Mouse (Mus musculus) left cerebral cortex, postnatal 4 days (tissue): Measurements from ENCODE around the gene Sh2b1. TPM values are rescaled to one million over a fixed set of nuclear protein-coding genes. Genes with fewer than 3 reads are reported as not detected.

Experiments
- DNase-seq: peaks from one replicate; pipeline ENCODE4 v3.0.0-alpha.2; 2022
- intact Hi-C: fragments of 180-260 bp; cut with DNase I; formaldehyde crosslinking; loops from one replicate; pipeline ENCODE4 v1.15.1; 2025
- total RNA-seq, 2 experiments: library from RNA; stranded (reverse); gene quantifications; 2 replicates each; pipeline ENCODE4 v1.2.3; 2021

The Sh2b1 gene
- total RNA-seq, 2 experiments from 2014 or later: 72.5 to 77.7 TPM

DNA sequence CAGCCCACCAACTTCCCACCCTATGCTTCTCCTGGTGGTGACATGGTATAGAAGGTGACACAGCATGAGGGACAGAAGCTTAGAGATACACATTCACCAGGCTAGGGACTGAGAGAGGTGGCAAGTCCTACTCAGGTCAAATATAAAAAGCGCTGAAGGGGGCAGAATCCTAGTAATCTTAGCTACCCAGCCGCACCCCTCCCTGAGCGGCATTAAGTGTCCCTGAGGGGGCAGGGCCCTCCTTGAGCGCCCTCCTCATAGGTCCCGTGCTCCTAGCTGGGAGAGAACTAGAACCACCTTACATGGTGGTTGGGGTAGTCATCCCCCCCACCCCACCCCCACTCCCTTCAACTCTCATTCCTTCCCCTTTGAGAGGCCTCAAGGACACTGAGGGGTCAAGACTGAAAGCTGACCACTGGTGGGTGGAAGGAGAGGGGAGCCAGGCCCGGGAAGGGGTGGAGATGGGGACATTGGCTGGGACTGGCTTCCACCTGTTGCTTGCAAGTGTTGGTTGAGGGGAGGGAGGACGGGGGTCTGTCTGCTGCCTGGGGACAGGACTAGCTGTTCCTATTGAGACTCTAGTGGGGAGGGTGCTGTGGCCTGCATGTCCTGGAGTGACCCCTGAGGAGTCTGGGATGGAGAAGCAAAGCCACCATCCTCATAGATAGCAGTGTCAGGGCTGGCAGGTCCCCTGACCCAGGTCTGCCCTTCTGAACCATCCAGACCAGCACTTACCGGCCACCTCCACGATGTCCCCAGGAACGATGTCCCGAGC lies 16.2 kb downstream of the Sh2b1 start:
- intact Hi-C loops: no loop called here

GRCm38 (mm10) chr7:126458225-126458624 lies 17.0 kb downstream of the Sh2b1 start:
- intact Hi-C loops: no loop called here

More for the DNA sequence above, 16.2 kb downstream of the Sh2b1 start:
- DNase-seq: no peak

DNA sequence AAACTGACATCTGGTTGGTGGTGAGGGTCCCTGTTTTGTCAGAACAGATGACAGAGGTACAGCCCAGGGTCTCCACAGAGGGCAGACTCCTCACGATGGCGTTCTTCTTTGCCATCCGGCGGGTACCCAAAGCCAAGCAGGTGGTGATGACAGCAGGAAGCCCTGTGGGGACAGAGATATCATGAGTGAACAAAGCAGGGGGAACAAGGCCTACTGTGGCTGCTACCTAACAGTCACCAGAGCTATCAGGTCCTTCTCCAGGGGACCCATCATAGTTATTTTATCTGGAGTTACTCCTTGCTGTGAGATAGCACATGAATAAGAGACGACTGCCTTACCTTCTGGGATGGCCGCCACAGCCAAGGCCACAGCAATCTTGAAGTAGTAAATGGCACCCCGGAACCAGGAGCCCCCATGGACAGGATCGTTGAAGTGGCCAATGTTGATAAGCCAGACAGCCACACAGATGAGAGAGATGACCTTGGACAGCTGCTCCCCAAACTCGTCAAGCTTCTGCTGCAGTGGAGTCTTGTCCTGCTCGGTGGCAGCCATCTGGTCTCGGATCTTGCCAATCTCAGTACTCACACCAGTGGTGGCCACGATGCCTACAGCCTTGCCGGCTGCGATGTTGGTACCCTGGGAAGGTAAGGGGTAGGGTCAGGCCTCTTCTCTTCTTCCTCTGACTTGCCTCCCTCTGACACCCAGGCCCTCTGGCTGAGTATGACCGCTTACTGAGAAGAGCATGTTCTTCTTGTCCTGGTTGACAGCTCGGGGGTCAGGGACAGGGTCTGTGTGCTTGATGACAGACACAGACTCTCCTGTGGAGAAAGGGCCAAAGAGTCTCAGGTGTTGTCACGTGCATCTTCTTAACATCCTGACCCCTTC lies 18.6 kb downstream of the Sh2b1 start:
- no peak for DNase-seq
- intact Hi-C loops: no loop called here

More at GRCm38 (mm10) chr7:126458225-126458624, 17.0 kb downstream of the Sh2b1 start:
- DNase-seq: no peak

GRCm38 (mm10) chr7:126455242-126455641 lies 20.0 kb downstream of the Sh2b1 start:
- no peak for DNase-seq
- intact Hi-C loops: no loop called here

DNA sequence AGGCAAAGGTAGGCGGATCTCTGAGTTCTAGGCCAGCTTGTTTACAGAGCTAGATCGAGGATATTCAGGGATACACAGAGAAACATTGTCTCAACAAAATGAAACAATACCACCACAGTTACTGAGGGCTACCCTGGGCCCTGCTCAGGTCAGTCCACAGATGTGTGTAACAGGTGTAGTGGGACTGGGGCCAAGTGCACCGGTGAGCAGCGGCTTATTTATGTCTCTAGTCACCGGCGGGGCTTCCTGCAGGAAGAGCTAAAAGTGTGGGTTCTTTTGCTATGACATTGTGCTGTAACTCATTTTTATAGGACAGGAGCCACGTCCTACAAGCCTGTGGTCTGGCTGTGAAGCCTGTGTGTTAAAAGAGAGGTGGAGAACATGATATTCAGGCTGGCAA lies 21.4 kb downstream of the Sh2b1 start:
- DNase-seq: no peak
- intact Hi-C loops: no loop called here

- no peak for DNase-seq
- intact Hi-C loops: no loop called here
Observed at GRCm38 (mm10) chr7:126452244-126452643, 23.0 kb downstream of the Sh2b1 start.

- DNase-seq: no peak
- intact Hi-C loops: no loop called here
Observed at GRCm38 (mm10) chr7:126450641-126451040, 24.6 kb downstream of the Sh2b1 start.

GRCm38 (mm10) chr7:126449991-126450390 lies 25.2 kb downstream of the Sh2b1 start:
- intact Hi-C loops: no loop called here
- DNase-seq: no peak

GRCm38 (mm10) chr7:126448481-126448880 lies 26.7 kb downstream of the Sh2b1 start:
- DNase-seq: no peak
- intact Hi-C loops: no loop called here

DNA sequence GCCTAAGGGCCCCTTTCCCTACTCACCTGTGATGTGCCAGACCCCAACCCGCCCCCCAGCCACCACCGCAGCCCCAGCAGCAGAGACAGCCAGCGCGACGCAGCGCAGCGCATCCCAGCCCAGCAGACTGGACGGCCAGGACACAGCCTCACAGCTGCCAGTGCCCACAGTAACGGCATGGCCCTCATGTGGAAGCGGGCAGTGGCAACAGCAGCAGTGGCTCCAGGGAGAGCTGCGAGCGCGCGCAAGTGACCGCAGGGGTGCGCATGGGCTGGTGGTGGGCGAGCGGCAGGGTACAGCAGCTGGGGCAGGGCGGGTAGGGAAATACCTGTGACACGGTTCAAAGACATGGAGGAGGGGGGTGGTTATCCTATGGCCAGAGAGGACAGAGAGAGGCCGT lies 29.0 kb downstream of the Sh2b1 start:
- no peak for DNase-seq
- intact Hi-C loops: no loop called here

DNA sequence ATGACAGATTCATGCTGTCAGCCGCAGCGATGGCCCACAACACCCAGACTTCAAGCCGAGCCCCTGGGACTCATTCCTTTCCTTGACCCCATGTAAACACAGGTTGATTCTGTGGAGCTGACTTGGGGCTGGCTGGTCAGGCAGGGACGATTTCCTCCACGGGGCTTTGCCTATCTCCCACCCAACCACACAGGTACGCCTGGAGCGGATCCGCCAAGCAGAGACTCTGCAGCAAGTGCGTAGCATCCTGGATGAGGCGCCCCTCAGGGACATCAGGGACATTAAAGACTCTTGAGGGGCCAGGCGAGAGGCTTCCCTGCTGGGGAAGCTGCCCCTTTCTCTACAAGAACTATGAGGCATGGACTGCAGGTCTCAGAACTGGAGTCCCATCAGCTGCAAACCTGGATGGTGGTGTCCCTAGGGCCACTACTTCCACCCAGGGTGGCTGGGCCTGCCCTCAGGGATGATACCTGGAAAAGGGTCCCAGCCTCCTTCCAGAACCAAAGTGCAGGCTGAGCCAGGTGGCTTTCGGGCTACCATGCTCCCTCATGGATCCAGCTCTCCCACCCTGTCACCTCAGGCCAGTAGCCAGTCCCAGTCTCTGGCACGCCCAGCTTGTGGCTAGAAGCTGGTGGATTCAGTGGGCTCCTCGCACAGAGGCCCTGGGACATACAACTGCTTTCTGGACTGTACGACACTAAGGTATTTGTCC lies 30.0 kb downstream of the Sh2b1 start:
- DNase-seq: no peak
- intact Hi-C loops: no loop called here

DNA sequence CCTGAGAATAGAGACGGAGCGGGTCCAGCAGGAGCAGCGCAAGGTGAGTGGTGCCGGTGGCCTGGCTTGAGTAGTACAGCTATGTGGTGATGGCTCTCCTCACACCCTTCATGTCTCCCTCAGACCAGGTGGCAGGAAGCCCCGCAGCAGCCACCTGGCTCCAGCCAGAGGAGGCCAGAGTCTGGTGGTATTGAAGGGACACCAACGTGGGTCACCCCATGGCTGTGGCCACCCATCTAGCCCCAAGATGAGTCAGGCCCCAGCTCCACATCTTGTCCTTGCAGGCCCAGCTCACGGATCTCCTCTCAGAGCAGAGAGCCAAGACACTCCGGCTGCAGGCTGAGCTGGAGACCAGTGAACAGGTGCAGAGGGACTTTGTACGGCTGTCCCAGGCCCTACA lies 30.7 kb downstream of the Sh2b1 start:
- intact Hi-C loops: no loop called here

GRCm38 (mm10) chr7:126443997-126444396 lies 31.2 kb downstream of the Sh2b1 start:
- no peak for DNase-seq
- intact Hi-C loops: no loop called here

More for the DNA sequence above, 30.7 kb downstream of the Sh2b1 start:
- DNase-seq: no peak

- intact Hi-C loops: no loop called here
- DNase-seq: peak; percentile 31
Observed at GRCm38 (mm10) chr7:126440134-126440533, 35.1 kb downstream of the Sh2b1 start.

DNA sequence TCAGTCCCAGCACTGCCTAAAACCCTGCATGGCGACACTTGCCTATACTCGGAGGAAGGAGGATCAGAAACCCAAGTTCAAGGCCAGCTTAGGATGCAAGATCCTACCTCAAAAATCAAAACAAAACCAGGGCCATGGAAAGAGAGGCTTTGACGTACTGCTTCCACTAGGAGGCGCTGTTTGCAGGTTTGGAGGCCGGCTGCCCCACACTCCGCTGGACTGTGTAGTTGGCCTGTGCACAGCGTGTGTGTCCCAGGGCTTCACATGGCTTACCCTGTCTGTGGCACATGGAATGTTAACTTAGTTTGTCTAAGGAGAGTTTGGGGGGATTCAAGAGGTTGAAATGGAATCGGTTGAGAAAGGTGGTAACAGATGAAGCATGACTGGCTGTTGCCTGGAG lies 38.4 kb downstream of the Sh2b1 start:
- peak; percentile 69 for DNase-seq
- intact Hi-C loops: no loop called here

DNA sequence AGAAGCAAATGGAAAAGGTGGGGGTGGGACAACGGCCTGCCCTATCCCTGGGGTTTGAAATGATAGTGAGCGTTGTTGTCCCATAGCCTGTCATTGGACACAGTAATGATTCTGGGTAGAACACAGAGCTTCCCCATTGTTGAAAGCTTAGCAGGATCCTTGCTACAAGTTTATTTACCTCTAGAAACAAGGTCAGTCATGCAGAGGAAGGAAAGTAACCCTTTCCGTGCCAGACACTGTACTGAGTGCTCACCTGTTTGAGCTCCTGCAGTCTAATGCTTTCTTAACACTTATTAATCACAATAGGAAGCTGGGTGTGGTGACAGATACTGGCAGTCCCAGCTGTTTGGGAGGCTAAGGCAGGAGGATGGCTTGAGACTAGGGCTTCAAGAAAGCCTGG lies 39.4 kb downstream of the Sh2b1 start:
- DNase-seq: no peak
- intact Hi-C loops: no loop called here

DNA sequence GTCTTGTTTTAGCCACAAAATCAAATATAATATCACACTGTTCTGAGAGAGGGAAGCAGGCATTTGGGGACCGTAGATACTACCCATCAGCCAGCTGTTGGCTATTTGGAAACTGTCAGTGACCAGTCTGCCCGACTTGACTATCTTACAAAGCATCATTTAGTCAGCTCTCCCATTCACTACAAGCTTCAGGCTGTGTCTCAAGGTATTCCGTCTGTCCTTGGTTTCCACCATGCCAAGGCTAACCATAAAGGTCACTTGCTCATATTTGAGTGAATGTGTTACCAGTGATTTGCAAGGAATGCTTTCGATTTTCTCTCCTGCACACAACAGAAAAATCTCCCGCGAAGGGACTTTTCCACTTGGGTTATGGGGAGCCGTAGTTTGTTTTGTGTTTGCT lies 40.5 kb downstream of the Sh2b1 start:
- intact Hi-C loops: no loop called here
- no peak for DNase-seq

- no peak for DNase-seq
Observed at GRCm38 (mm10) chr7:126430167-126430566, 45.1 kb downstream of the Sh2b1 start.

GRCm38 (mm10) chr7:126429503-126429898 lies 45.7 kb downstream of the Sh2b1 start:
- no peak for DNase-seq
- intact Hi-C loops: no loop called here

More at GRCm38 (mm10) chr7:126430167-126430566, 45.1 kb downstream of the Sh2b1 start:
- intact Hi-C loops: no loop called here

DNA sequence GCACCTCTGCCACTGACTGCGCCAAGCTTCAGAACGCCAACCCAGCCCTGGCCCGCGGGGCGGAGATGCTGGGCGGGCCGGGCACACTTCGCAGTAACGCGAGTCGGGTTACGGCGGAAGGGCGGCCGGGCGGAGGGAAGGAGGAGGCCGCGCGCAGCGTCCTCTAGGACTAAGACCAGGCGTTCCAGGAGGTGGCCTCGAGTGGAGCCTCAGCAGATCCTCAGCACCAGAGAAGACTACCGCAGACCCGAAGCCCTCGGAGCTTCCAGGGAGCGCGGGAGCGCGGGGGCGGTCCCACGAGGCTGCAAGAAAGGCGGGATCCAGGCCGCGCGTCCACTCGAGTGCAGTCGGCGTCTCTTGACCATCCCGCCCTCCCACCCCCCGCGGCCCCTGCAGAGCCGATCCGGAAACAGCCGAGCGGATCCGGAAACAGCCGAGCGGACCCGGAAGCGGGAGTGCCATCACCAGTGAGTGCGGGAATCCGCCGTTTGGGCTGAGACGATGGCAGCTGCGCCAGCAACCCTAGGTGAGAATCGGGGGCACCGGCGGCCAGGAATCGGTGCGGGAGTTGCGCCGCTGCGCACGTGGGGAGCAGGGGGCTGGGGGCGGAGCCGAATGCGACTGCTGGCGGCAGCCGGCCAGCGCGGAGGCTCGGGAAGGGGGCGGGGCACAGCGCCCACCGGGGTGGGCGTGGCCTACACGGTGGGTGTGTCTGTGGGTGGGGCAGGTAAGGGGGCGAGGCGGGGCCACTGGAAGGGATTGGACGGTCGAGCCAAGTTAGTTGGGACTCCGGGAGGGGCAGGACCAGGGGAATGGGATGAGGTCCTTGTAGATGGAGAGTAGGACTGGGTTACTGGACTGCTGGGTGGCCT lies 46.4 kb downstream of the Sh2b1 start, which contains the start of gene Rabep2:
Rabep2 (plus strand) TSS at position 129 of the 872 bp plus-strand sequence.
- intact Hi-C loops: no loop called here
- DNase-seq: peak; percentile 98
